Mouse (Mus musculus) mesoderm, embryonic 11.5 days (tissue): Measurements from ENCODE around the gene Mad1l1.
"Not testable (repeated sequence)": the region's sequence is repeated elsewhere in the genome, so short reads cannot be mapped to it uniquely, and the experiment has no call there.

Source experiments
- DNase-seq: peaks from one replicate; pipeline ENCODE4 v3.0.0-alpha.2; 2012; ENCODE audit warnings: low read depth, low spot score

Gene Mad1l1

DNA sequence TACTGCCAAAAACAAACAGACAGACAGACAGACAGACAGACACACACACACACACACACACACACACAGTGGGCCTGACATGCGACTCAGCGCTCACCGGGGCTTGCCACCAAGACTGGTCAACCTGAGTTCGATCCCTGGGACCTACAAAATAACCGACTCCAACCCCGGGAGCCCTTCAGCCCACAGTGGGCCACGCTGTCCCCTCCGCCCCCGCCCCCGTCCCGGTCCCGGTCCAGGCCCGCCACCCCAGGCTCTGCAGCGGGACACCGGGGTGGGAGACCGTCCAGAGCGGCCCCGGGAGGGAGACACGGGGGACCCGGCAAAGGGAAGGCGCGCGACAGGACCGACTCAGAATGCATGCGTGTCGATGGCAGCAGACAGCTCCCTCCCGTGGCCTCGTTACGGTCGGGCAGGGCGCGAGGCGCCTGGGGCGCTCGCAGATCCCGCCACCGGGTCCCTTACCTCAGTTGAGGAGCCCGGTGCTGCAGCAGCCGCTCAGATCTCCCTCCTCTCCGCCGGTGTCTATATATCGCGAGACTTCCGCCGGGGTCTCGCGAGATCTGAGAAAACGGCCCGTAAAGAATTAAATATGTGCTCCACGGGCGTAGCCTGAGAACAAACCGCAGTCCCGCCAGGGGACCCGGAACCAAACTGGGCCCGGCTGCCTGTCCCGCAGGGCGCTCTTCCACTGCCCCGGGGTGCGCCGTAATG, at the start of gene Mad1l1, which contains the start of gene Nudt1:
TSS of gene Mad1l1 (minus strand) at position 511 of the 714 bp plus-strand sequence.
TSS of gene Nudt1 (plus strand) at position 615 of the 714 bp plus-strand sequence.
- peak; percentile 99 for DNase-seq

DNA sequence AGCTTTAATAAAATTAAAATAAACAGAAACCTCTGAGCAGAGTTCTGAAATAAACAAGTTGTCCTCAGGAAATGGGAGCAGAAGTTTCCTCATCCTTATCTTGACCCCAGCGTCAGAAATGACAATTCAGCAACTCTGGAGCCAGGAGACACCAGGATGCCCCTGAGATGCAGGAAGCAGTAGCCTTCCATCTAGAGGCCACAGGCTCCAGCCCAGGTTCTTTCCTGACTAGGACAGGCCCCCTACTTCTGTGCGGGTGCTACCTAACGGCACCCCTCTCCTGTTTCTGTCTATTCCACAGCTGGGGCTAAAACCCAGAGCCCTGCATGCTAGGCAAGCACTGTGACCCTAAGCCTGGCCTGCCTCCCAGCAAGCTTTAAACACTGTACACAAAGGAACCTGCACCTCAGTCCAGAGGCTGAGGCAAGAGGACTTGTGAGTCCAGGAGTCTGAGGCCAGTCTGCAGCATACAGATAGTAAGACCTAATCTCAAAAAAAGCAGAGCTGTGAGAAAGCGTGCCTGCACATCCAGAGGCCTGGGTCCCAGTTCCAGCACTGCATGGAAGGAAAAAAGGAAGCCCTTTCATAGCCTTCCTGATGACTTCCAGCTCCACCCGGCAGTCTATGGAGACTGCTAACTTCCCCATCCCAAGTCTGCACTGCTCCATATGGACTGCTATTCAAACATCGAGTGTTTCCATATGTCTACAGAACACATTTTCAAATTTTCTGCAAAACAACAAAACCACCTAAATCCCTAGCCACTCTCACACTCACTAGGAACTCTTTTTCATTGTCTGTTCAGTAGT, 49.3 kb upstream of the Mad1l1 start:
- no peak for DNase-seq

DNA sequence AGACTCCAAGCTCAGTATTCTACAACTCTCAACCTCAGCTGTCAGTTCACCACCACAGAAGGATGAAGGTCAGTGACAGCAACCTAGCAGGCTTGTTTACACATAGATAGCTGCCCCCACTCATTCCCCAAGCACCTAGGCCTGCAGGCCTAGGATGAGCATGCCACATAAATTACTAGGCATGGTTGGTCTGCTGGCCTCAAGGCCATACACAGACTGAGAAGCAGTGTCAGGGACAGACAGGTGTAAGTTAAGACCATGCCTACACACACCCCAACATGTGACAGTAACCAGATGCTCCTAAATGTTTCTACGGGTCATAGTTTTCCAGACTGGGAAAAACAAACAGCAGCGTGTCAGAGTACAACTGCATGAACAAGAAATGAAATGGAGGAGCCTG, 48.1 kb upstream of the Mad1l1 start:
- no peak for DNase-seq

DNA sequence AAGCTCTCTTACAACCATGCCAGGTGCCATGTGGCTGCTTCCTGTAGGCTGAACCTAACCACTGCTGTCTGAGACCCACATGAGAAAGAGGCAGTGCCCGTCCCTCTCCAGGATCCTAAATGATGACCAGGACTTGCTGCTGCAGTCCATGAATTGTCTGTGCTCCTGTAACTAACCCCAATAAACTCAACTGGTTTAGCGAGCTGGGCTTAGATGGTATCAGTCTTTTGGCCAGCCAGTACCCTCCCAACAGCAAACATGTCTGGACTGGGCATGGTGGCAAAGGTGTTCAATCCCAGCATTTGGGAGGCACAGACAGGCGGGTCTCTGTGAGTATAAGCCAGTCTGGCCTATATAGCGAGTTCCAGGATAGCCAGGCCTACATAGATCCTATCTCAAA, 47.6 kb upstream of the Mad1l1 start:
- DNase-seq = no peak

DNA sequence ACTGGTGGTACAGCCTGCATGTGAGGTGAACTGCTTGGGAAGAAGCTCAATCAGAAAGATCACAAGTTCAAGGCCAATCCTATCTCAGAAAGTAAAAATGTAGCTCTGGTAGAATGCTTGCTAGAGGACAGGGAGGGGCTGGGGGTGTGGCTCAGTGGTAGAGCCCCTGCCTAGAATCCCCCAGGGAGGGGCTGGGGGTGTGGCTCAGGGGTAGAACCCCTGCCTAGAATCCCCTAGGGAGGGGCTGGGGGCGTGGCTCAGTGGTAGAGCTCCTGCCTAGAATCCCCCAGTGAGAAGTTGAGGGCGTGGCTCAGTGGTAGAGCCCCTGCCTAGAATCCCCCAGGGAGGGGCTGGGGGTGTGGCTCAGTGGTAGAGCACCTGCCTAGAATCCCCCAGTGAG, 46.8 kb upstream of the Mad1l1 start:
- not testable (repeated sequence) for DNase-seq

DNA sequence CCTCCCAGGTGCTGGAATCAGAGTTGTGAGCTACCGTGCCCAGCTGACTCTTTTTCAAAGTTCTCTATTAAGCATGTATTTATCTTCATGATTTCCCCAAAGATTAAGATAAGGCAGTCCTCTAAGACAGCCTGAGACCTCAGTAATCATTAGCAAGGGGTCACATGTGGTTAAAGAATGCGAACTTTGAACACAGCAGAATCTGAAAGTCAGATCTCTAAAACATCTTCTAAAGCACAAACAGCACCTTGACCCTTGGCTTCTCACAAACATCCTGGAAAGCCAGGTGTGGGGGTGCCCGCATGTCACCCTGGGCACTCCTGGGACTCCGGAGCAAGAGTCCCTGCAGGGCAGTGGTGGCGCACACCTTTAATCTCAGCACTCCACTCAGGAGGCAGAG, 43.1 kb upstream of the Mad1l1 start:
- no peak for DNase-seq

DNA sequence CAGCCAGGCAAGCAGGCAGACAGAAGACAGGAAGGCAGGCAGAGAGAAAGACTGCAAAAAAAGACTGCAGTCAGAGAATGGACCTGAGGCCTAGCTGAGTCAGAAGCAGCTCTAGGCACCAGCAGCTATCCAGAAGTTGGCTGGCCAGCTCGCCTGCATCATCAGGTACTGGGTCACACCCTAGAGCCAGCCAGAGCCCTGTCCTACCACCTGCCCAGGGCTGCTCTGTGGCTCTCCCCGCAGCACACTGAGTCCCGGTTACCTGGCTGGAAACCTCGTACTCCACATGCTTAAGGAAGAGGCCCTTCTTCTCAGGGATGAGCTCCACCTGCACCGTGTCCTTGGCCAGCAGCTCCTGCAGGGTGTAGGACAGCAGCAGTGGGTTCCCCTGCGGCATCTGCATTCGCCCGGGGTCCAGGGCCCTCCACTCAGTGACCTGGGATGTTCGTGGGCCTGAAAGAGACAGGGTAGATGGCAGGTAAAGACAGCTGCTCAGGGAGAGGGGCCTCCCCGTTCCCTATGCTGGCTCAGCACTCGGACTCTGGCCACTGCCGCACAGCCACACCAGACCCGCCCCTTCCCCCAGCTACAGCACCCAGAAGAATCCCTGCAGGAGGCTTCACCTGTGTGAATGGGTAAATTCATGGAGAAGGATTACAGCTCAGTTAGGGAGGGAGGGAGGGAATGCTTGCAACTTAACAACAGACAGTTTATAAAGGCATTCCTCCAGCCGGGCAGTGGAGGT, 38.8 kb upstream of the Mad1l1 start:
- DNase-seq = no peak

DNA sequence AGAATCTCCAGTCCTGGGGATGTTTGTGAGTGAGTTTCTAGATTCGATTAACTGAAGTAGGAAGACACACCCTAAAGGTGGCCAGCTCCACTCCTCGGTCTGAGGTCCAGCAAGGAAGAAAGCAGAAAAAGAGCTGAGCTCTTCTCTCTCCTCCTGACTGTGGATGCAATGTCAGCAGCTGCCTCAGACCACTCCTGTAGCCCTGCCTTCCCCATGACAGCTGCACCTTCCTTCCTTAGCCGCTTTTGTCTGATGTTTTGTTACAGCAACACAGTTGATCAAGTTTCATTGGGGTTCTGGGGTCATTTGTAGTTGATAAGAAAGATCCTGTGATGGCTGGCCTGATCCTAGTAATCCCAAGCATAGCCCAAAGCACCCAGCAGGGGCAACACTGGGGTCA, 36.1 kb upstream of the Mad1l1 start:
- DNase-seq = no peak

DNA sequence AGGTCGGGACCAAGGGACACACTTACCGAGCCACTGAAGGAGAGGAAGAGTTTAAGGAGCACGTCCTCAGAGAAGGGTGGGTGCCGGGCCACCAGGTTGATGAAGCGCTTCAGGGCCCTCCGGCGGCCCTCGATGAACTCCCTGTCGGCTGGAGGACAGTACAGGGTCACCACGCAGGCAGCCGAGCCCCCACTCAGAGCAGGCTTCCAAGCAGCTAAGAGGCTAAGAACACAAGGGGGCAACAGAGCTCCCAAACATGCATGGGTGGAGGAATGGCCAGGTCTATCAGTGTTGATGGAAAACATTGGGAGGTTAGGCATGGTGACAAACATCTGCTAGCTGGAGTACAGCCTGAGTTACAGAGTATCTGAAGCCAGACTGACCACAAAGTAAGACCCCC, 34.6 kb upstream of the Mad1l1 start:
- DNase-seq = no peak

DNA sequence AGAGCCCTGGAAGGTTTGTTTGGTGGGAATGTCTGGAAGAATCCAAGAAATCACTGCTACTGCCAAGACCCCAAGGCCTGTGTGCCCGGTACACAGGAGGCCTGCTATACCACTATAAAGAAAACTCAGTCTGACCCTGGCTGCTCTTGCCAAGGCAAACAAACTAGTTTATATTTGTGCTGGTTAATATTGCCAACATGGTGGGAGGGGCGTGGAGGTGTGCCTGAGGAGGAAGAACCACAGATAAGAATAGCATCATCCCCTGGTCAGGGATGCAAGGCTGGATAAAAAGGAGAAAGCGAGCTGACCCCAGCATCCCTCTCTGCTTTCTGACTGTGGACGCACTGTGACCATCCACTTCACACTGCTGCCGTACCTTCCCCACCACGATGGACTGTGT, 31.0 kb upstream of the Mad1l1 start:
- no peak for DNase-seq

DNA sequence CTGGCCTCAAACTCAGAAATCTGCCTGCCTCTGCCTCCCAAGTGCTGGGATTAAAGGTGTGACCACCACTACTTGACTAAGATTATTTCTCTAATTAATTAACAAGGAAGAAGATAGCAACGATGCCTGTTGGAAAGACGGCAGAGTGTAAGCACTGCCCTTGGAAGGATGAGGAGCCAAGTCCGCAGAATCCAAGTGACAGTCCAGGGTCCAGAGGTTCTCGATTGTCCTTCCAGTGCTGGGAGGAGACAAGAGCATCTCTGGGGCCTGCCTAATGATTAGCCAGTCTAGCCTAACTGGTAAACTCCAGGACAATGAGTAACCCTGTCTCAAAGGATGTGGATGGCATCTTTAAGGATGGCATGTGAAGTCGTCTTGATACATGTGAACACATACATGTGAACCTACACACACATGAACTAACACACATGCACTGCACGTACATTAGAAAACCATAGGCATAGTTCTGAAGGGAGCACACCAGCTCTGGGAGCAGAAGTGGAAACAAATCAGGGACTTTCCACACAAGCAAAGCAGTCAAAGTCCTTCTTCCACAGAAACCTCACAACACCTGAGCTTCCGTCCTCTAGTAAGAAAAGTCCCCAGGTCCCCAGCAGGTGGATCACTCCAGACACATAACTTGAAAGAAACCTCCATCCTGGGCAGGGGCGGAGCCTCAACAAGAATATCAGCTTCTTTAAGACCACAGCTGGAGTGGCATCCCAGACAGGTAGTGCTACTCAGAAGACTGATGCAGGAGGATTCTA, 29.6 kb upstream of the Mad1l1 start:
- DNase-seq = no peak

DNA sequence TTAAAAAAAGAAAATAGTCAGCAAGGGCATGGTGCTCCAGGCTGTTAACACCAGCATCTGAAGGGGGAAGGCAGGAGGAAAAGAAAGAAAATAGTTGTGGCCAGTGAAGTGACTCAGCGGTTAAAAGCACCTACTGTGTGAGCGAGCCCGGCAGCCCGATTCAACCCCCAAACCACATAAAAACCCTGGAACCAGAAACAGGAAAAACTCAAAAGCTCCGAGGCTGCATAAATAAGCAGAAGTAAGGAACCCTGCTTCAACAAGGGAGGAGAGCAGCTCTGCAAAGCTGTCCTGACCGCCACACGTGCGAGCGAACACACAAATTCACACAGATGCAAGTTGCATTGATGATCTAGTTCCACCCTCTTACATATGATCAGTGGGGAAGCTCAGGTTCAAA, 28.5 kb upstream of the Mad1l1 start:
- DNase-seq = no peak

DNA sequence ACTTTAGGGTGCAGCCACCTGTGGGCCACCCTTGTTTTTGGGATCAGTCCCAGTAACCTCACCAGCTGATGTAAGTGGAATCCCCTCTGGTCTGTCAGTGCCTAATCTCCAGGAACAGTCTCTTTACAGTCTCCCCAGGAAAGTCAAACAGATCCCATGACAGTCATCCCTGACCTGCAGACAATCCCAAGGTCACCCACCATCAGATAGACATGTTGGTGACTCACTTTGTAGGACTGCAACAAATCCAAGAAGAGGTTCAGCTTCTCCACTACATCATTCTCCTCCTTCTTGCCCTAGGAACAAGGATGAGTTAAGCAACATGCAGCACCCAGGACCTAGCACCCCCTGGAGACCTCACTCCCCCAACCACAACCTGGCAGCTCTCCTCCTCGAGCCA, 24.7 kb upstream of the Mad1l1 start:
- no peak for DNase-seq

DNA sequence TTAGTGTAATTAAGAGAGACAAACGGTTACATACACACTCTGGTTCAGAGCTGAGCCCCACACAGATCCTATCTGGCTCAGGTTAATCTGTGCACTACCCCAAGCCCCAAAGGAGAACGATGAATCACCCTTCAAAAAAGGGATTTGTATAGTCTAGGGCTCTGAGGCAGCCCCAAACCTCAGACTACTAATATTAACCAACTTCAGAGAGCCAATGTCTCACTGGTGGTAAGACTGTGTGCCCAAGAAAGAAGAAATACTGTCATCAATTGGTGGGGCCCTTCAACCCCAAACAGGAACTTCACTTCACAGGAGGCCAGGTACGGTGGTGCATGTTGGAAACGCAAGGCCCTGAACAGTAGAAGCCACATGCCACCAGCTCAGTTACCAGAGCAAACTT, 23.9 kb upstream of the Mad1l1 start:
- no peak for DNase-seq

DNA sequence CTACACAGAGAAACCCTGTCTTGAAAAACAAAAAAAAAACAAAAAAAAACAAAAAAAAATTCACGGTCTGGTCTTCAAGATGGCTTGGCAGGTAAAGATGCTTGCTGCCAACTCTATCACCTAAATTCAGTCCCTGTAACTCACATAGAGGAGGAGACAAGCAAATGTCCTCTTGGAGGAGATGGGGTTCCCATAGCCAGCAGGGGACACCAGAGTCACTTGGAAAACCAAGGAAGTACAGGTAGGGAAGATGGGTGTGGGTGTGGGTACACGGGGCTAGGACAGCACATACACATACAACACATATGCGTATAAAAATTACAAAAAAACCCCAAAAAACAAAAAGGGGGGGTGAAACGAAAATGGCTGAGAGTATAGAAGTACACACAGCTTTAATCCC, 21.5 kb upstream of the Mad1l1 start:
- no peak for DNase-seq

DNA sequence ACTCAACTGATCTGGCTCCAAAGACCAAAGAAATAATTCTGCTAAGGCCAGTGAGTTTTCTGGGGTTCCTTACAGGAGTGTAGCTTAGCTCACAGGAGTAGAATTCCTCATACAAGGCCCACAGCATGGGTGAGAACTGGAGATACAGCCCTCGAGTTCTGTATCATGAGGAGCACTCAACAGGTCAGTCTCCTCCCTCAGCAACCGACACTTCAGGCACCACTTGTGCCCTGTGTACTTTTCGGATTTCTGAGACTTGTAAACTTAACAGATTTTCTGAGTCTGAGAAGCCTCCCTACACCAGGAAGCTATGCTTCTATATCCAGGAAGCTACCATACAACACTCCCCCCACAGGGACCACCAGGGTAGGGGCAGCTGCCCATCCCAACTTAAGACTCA, 18.5 kb upstream of the Mad1l1 start:
- DNase-seq = no peak

DNA sequence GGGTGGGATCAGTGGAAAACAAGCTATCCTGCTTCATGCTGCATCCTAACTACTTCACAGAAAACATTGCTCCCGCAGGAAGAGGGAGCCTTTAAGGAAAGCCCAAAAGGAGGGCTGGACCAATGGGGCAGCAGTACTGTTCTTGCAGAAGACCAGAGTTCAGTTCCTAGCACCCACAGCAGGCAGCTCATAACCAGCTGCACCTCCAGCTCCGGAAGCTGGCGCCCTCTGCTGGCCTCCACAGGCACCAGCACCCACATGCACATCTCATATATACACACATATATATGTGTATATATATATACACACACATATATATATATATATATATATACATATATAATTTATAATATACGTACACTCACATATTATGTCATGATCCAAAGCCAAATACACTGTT, 17.4 kb upstream of the Mad1l1 start:
- DNase-seq = no peak

DNA sequence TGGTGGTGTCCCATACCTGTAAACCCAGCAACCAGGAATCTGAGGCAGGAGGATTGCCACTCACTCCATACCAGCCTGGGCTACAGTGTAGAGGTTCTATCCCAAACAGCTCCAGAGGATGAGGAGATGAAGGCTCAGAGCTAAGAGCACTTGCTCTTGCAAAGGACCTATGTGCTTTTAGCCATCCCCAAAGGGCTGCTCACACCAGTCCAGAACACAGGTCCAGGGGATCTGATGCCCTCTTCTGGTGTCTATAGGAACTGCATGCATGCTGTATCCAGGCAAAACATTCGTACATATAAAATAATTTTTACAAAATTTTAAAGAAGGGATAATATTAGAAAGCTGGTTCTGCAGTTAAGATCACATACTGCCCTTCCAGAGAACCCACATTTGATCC, 15.3 kb upstream of the Mad1l1 start:
- peak; percentile 56 for DNase-seq

DNA sequence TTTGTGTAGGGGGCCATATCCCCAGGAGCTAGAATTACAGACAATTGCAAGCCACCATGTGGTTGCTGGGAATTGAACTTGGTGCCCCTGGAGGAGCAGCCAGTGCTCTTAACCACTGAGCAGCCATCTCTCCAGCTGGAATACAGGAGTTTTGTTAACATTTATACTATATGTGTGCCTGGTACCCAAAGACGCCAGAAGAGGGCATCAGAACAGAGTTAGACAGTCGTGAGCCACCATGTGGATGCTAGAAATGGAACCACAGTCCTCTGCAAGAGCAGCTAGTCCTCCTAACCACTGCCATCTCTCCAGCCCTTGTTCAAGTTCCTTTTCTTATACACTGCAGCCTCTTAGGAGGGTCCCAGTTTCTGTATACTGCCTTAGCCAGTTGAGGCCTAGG, 12.3 kb upstream of the Mad1l1 start:
- DNase-seq = peak; percentile 35

DNA sequence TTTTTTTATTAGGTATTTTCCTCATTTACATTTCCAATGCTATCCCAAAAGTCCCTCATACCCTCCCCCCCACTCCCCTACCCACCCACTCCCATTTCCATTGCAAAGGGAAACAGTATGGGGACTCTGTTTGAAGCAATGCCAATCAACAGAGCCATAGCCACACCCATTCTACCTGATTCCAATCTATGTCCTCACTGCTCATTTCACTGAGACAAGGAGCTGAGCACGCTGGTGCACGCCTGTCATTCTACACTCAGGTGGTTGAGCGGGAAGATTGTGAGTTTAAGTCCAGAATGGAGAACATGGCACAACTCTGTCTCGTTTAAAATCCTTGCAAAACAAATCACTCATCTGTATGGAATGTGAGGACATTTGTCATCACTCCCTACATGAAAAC, 11.2 kb upstream of the Mad1l1 start:
- DNase-seq = no peak

DNA sequence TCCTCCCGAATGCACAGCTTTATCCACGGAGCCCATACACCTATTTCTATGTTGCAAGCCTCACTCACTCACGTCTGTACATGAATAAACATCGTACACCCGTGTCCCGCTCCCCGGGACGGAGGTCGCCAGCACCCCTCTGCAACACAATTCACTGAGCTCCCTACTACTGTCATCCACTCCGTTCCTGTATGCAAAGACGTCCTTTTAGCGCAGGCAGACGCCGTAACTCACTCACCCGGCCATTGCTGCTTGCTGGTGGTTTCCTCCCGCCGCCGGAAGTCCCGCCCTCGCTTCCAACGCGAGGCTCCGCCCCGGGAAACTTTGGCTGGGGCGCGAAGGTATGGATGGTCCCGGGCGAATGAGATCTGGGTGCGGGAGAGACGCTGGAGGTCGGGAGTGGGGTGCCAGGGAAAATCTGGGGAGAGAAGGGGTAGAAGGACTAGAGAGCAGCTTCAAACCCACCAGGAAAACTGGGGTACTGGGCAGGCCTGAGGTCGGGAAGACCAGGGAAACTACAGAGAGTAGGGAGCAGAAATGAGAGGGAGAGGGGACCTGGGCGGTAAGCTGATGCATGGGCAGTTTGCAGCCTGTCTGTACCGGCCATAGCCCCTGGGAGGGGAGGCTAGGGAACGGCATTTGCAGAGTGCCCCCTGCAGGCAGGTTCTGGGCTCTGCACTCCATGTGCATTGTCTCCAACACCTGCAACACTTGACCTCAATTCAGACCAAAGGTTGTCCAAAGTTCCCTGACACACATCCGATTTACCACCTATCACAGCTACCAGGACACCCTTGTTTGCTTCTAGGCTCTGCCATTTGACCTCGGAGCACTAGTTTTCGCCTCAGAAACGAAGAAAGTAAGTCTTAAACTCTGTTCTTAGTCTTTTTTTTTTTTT, 10.5 kb upstream of the Mad1l1 start, which contains the start of gene Mrm2:
TSS of gene Mrm2 (minus strand) at position 284 of the 898 bp plus-strand sequence.
- peak; percentile 88 for DNase-seq
